Mouse (Mus musculus) midbrain, embryonic 10.5 days (tissue): ENCODE measurements around the gene Klk6. TPM values are rescaled to one million over a fixed set of nuclear protein-coding genes. Genes with fewer than 3 reads are reported as not detected.

ENCODE experiments used
- DNase-seq: peaks from one replicate; pipeline ENCODE4 v3.0.0-alpha.2; 2017; ENCODE audit warnings: low spot score
- H3K27ac ChIP-seq: fragments of 300-500 bp; sonication (generic); replicated peaks from 2 replicates; pipeline ENCODE4 v1.5.1; 2016; ENCODE audit warnings: mild to moderate bottlenecking
- H3K27me3 ChIP-seq: fragments of 300-500 bp; sonication (generic); 2 replicates; pipeline ENCODE4 v1.6.1; 2016; ENCODE audit warnings: low read depth, mild to moderate bottlenecking; ENCODE audit not compliant: poor library complexity, severe bottlenecking
- H3K36me3 ChIP-seq: fragments of 300-500 bp; sonication (generic); 2 replicates; pipeline ENCODE4 v1.6.1; 2016; ENCODE audit warnings: mild to moderate bottlenecking, moderate library complexity
- H3K4me1 ChIP-seq: fragments of 300-500 bp; sonication (generic); 2 replicates; pipeline ENCODE4 v1.6.1; 2016
- H3K4me3 ChIP-seq: fragments of 300-500 bp; sonication (generic); 2 replicates; pipeline ENCODE4 v1.5.1; 2016; ENCODE audit warnings: mild to moderate bottlenecking, moderate library complexity
- H3K9me3 ChIP-seq: fragments of 300-500 bp; sonication (generic); replicated peaks from 2 replicates; pipeline ENCODE4 v1.6.1; 2016; ENCODE audit warnings: mild to moderate bottlenecking
- WGBS: fragments of 180-500 bp; shearing (Covaris S2); methylation state at CpG from one replicate; pipeline ENCODE4 v1.1.7; 2016; 5-methylcytosine and 5-hydroxymethylcytosine counted together
- polyA plus RNA-seq: library from polyadenylated mRNA; unstranded; fragments of >200 nt; fragmentation: Nextera tagmentation; extraction: Ambion mirVana; gene quantifications from 2 replicates; pipeline ENCODE4 v1.2.1, GENCODE M21; 2016

Gene Klk6
- polyA plus RNA-seq, 1 experiment from 2014 or later: not detected

DNA sequence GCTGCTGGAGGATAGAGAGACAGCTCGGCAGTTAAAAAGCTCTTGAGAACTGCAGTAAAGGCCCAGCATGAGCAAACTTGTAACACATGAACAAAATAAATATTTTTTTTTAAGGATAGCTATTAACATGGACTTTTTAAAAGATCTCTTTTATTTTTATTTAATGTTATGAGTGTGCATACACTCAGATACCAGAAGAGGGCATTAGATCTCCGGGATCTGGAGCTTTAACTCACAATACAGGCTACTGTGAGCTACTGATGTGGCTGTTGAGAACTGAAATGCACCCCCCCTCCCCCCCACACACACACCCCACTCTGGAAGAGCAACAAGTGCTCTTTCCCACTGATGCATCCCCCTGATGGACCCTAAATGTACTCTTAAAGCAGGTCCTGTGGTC lies 35.0 kb upstream of the Klk6 start:
- Histone ChIP-seq H3K4me1 (no peaks in the 10 kb centered on the region), H3K27ac (no peak overlapping the region), H3K36me3 (no peaks in the 10 kb centered on the region), H3K27me3 (peaks cover 5% of the 10 kb centered on the region; the same call in 1 of the 2 replicates), H3K9me3 (no peaks in the 10 kb centered on the region), H3K4me3 (no peak overlapping the region)
- no peak for DNase-seq
- 86% methylated on average over 2 of the region's 2 CpGs for WGBS

- Histone ChIP-seq H3K9me3 (no peaks in the 10 kb centered on the region), H3K27ac (no peak within 1 kb of the TSS), H3K36me3 (no peaks in the 10 kb centered on the region), H3K4me3 (no peak within 1 kb of the TSS), H3K27me3 (peaks cover 20% of the 10 kb centered on the region), H3K4me1 (peaks cover 8% of the 10 kb centered on the region)
- 70% methylated on average over 7 of the region's 7 CpGs for WGBS
- no peak for DNase-seq
Measured at GRCm38 (mm10) chr7:43791591-43791990, 32.7 kb upstream of the Klk6 start, which contains the start of gene Klk9. TSS of gene Klk9 (plus strand) at chr7:43791891.

- WGBS: 6% methylated on average over 8 of the region's 8 CpGs
Measured at GRCm38 (mm10) chr7:43796355-43796754, 27.9 kb upstream of the Klk6 start.

DNA sequence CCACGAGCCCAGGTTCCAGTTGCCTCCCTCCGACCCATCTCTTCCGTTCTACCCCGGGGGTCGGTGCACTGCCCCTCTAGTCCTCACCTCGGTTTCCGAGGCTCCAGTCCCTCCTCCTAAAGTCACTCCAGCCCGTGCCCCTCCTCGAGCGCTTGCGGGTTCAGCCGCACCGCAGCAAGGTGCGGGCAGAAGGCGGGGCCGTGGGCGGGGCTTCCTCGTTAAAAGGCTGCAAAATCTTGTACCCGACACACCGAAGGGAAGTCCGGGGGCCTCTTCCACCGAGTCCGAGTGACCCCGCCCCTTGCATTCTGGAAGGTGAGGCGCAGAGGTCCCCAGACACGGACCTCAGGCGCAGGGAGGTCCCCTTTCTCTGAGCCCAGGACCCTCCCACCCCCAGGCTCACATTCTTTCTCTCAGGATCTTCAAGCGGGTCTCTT lies 26.9 kb upstream of the Klk6 start, which contains the start of gene Klk8:
TSS of gene Klk8 (plus strand) at position 245 of the 437 bp plus-strand sequence.
- under 1% methylated on average over 28 of the region's 28 CpGs for WGBS
- peaks cover 43% of the 10 kb centered on the region for H3K27me3 ChIP-seq
- H3K4me3 ChIP-seq: peak within 1 kb of the TSS; percentile 62
- peak; percentile 38 for DNase-seq
- H3K27ac ChIP-seq: no peak within 1 kb of the TSS
- H3K36me3 ChIP-seq: no peaks in the 10 kb centered on the region
- H3K4me1 ChIP-seq: peaks cover 22% of the 10 kb centered on the region
- H3K9me3 ChIP-seq: no peaks in the 10 kb centered on the region

More at GRCm38 (mm10) chr7:43796355-43796754, 27.9 kb upstream of the Klk6 start:
- H3K36me3 ChIP-seq: no peaks in the 10 kb centered on the region
- H3K9me3 ChIP-seq: no peaks in the 10 kb centered on the region
- H3K4me3 ChIP-seq: peak overlapping the region; percentile 62
- H3K27me3 ChIP-seq: peaks cover 43% of the 10 kb centered on the region
- peaks cover 22% of the 10 kb centered on the region for H3K4me1 ChIP-seq
- DNase-seq: no peak
- H3K27ac ChIP-seq: no peak overlapping the region

DNA sequence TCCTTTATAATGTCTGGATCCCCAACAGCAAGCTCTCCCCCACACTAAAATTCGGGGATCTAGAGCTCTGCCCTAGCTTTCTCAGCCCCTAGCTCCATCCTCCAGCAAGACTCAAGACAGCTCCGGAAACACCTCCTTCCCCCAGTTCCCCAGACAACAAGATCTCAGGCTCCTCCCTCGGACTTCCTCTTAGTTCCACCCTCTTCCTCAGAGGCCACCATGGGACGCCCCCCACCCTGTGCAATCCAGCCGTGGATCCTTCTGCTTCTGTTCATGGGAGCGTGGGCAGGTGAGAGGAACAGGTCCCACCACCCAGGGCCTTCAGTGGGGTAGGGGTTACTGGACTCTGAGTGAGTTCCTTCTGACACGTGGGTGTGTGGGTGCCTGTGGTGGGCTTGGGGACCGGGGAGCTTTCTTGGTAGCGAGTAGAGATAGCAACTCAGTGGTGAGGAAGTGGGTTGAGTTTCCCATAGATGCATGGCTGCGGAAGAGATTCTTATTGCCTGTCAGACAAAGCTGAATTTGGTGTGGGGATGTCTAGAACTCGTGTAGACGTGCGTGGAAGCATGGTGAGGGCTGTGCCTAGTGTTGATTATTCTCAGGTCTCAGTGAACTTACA lies 26.3 kb upstream of the Klk6 start:
- no peaks in the 10 kb centered on the region for H3K9me3 ChIP-seq
- H3K27ac ChIP-seq: no peak overlapping the region
- WGBS: 46% methylated on average over 13 of the region's 13 CpGs
- no peak for DNase-seq
- H3K4me3 ChIP-seq: peak overlapping the region; percentile 62
- no peaks in the 10 kb centered on the region for H3K36me3 ChIP-seq
- peaks cover 22% of the 10 kb centered on the region for H3K4me1 ChIP-seq
- peaks cover 43% of the 10 kb centered on the region for H3K27me3 ChIP-seq

DNA sequence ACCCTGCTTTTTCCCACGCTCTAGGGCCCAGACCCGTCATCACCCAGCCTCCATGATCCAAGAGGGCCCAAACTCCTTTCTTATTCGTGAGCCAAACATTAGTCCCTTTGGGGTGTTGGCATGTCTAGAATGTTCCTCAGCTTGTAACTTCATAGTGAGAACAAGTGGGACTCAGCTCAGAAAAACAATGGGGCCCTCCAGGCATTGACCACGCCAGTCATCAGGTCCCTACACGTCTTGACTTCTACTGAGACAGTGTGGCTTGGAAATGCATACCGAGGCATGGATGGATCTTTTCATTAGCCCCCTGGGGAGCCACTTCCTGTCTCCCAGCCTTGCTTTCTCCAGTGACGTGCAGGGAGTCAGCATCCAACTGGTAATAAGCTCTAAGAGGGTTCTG lies 24.4 kb upstream of the Klk6 start:
- WGBS: 79% methylated on average over 7 of the region's 7 CpGs
- H3K27me3 ChIP-seq: peaks cover 40% of the 10 kb centered on the region
- no peak for DNase-seq
- H3K36me3 ChIP-seq: no peaks in the 10 kb centered on the region
- peaks cover 22% of the 10 kb centered on the region for H3K4me1 ChIP-seq
- H3K9me3 ChIP-seq: no peaks in the 10 kb centered on the region
- H3K27ac ChIP-seq: no peak overlapping the region
- H3K4me3 ChIP-seq: no peak overlapping the region

DNA sequence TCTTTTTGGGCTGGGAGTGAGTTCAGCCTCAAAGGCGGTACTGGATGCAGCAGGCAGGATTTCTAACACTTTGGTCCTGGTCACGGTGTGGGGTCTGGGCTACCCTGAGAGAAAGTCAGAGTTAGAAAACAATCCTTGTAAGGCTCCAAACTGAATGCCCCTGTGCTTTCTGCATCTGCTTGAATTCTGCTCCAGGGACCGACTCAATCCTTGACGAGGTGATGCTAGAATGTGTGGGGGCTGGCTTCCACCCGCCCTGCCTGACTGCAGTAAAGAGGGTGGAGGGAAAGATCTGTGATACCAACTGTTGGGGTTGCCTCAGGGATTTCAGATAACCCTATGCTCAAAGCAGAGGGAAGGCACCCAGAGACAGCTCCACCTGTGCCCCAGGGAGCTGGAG lies 13.3 kb upstream of the Klk6 start, which contains the start of gene Klk7:
TSS of gene Klk7 (plus strand) at position 301 of the 400 bp plus-strand sequence.
- no peaks in the 10 kb centered on the region for H3K4me1 ChIP-seq
- no peak for DNase-seq
- H3K9me3 ChIP-seq: no peaks in the 10 kb centered on the region
- 60% methylated on average over 5 of the region's 5 CpGs for WGBS
- H3K27ac ChIP-seq: no peak within 1 kb of the TSS
- no peaks in the 10 kb centered on the region for H3K36me3 ChIP-seq
- no peak within 1 kb of the TSS for H3K4me3 ChIP-seq
- no peaks in the 10 kb centered on the region for H3K27me3 ChIP-seq

GRCm38 (mm10) chr7:43815211-43815610 lies 9.1 kb upstream of the Klk6 start:
- Histone ChIP-seq H3K9me3 (no peaks in the 10 kb centered on the region), H3K36me3 (no peaks in the 10 kb centered on the region), H3K4me1 (no peaks in the 10 kb centered on the region), H3K4me3 (no peak overlapping the region), H3K27me3 (no peaks in the 10 kb centered on the region), H3K27ac (no peak overlapping the region)
- no peak for DNase-seq
- 87% methylated on average over 7 of the region's 7 CpGs for WGBS

- no peaks in the 10 kb centered on the region for H3K27me3 ChIP-seq
- H3K27ac ChIP-seq: no peak overlapping the region
- H3K36me3 ChIP-seq: no peaks in the 10 kb centered on the region
- no peaks in the 10 kb centered on the region for H3K9me3 ChIP-seq
- DNase-seq: no peak
- H3K4me1 ChIP-seq: no peaks in the 10 kb centered on the region
- H3K4me3 ChIP-seq: no peak overlapping the region
Measured at GRCm38 (mm10) chr7:43816746-43817145, 7.6 kb upstream of the Klk6 start.

GRCm38 (mm10) chr7:43821581-43821980 lies 2.7 kb upstream of the Klk6 start:
- H3K27ac ChIP-seq: no peak overlapping the region
- H3K4me1 ChIP-seq: no peaks in the 10 kb centered on the region
- 91% methylated on average over 7 of the region's 7 CpGs for WGBS
- no peaks in the 10 kb centered on the region for H3K9me3 ChIP-seq
- H3K27me3 ChIP-seq: no peaks in the 10 kb centered on the region
- H3K36me3 ChIP-seq: no peaks in the 10 kb centered on the region
- H3K4me3 ChIP-seq: no peak overlapping the region
- DNase-seq: no peak

DNA sequence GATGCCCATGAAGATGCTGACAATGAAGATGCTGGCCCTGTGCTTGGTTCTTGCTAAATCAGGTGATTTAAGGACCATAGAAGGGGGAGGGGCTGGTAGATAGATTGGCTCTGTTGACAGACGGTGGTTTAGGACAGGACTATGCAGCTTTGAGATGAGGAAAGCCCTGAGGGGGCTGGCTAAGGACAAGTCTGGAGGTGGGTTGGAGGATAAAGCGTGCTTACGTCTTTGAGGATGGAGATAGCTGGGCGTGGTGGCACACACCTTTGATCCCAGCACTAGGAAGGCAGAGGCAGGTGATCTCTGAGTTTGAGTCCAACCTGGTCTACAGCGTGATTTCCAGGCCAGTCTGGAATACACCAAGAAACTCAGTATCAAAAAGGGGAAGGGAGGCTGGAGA lies 1.8 kb downstream of the Klk6 start:
- no peak for DNase-seq
- Histone ChIP-seq H3K27me3 (no peaks in the 10 kb centered on the region), H3K9me3 (0 out of 2 replicates have a peak, but pooled peaks cover 3% of the 10 kb centered on the region), H3K27ac (no peak overlapping the region), H3K4me1 (no peaks in the 10 kb centered on the region), H3K4me3 (no peak overlapping the region), H3K36me3 (no peaks in the 10 kb centered on the region)
- WGBS: 88% methylated on average over 5 of the region's 5 CpGs

DNA sequence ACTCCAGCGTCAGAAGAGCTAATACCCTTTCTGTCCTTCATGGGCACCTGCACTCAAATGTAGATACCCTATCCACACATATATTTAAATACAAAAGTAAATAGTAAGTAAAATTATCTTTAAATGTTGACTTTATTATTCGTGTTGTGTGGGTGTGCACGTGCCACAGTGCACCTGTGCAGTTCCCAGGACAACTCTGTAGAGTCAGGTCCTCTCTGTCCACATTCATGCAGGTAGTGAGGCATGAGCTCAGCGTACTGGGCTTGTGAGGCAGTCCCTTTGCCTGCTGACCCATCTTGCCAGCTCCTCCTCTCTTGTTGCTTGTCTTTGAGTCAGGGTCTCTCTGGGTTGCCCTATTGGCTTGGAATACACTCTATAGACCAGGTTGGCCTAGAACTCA lies 3.4 kb downstream of the Klk6 start:
- Histone ChIP-seq H3K27me3 (no peaks in the 10 kb centered on the region), H3K4me1 (no peaks in the 10 kb centered on the region), H3K27ac (no peak overlapping the region), H3K4me3 (no peak overlapping the region), H3K9me3 (0 out of 2 replicates have a peak, but pooled peaks cover 3% of the 10 kb centered on the region), H3K36me3 (no peaks in the 10 kb centered on the region)
- 85% methylated on average over 4 of the region's 4 CpGs for WGBS
- DNase-seq: no peak

DNA sequence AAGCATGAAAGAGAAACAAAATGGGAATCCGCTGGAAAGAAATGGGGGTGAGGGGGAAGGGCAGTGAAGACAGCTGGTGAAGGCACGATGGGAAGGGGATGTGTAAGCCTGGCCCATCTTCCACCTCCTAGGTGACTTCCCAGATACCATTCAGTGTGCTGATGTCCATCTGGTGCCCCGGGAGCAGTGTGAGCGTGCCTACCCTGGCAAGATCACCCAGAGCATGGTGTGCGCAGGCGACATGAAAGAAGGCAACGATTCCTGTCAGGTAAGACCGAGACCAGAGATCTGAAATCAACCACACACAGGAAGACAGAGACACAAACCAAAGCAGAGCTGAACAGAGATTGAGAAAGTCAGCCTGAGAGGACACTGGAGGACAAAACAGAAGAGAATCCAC lies 4.7 kb downstream of the Klk6 start:
- H3K4me1 ChIP-seq: no peaks in the 10 kb centered on the region
- no peak overlapping the region for H3K4me3 ChIP-seq
- H3K9me3 ChIP-seq: 0 out of 2 replicates have a peak, but pooled peaks cover 3% of the 10 kb centered on the region
- H3K27me3 ChIP-seq: no peaks in the 10 kb centered on the region
- no peak overlapping the region for H3K27ac ChIP-seq
- WGBS: 91% methylated on average over 8 of the region's 8 CpGs
- no peak for DNase-seq
- no peaks in the 10 kb centered on the region for H3K36me3 ChIP-seq
